Mouse (Mus musculus) hindbrain, embryonic 16.5 days (tissue): ENCODE measurements around the gene Vapa. TPM values are rescaled to one million over a fixed set of nuclear protein-coding genes. Genes with fewer than 3 reads are reported as not detected.

Source experiments
- ATAC-seq: fragments of 200-750 bp; cut with Nextera tagmentation; 2 replicates; pipeline ENCODE4 v1.8.0; 2017; ENCODE audit warnings: moderate TSS enrichment, moderate library complexity
- H3K27ac ChIP-seq: fragments of 300-500 bp; sonication (generic); 2 replicates; pipeline ENCODE4 v1.5.1; 2014; ENCODE audit warnings: low read depth, mild to moderate bottlenecking, control low read depth, low read length, moderate library complexity
- H3K27me3 ChIP-seq: fragments of 300-500 bp; sonication (generic); replicated peaks from 2 replicates; pipeline ENCODE4 v1.6.1; 2014; ENCODE audit warnings: low read length; ENCODE audit not compliant: control insufficient read depth, insufficient read depth
- H3K36me3 ChIP-seq: fragments of 300-500 bp; sonication (generic); 2 replicates; pipeline ENCODE4 v1.6.1; 2014; ENCODE audit warnings: mild to moderate bottlenecking, low read length, moderate library complexity, mixed read lengths; ENCODE audit not compliant: control insufficient read depth, insufficient read depth
- H3K4me1 ChIP-seq: fragments of 300-500 bp; sonication (generic); 2 replicates; pipeline ENCODE4 v1.6.1; 2014; ENCODE audit warnings: low read depth, low read length; ENCODE audit not compliant: control insufficient read depth, insufficient read depth
- H3K4me2 ChIP-seq: fragments of 300-500 bp; sonication (generic); 2 replicates; pipeline ENCODE4 v1.6.1; 2014; ENCODE audit warnings: mild to moderate bottlenecking, low read length, control low read depth, moderate library complexity
- H3K4me3 ChIP-seq: fragments of 300-500 bp; sonication (generic); 2 replicates; pipeline ENCODE4 v1.5.1; 2014; ENCODE audit warnings: mild to moderate bottlenecking, low read length, control low read depth, moderate library complexity
- H3K9ac ChIP-seq: fragments of 300-500 bp; sonication (generic); 2 replicates; pipeline ENCODE4 v1.6.1; 2014; ENCODE audit warnings: low read depth, mild to moderate bottlenecking, control low read depth, low read length, moderate library complexity
- H3K9me3 ChIP-seq: fragments of 300-500 bp; sonication (generic); 2 replicates; pipeline ENCODE4 v1.6.1; 2014; ENCODE audit warnings: mild to moderate bottlenecking, low read length, moderate library complexity; ENCODE audit not compliant: control insufficient read depth
- WGBS: fragments of 180-500 bp; shearing (Covaris S2); extraction: QIAGEN DNeasy Blood & Tissue Kit; methylation state at CpG from one replicate; pipeline ENCODE4 v1.1.7; 2014; 5-methylcytosine and 5-hydroxymethylcytosine counted together
- polyA plus RNA-seq: library from polyadenylated mRNA; unstranded; fragments of >200 nt; fragmentation: Nextera tagmentation; extraction: Ambion mirVana; gene quantifications from 2 replicates; pipeline ENCODE4 v1.2.1, GENCODE M21; 2015

Vapa gene
- polyA plus RNA-seq, 1 experiment from 2014 or later: 257 TPM

GRCm38 (mm10) chr17:65594687-65595086 is 18.7 kb downstream of the Vapa start:
- H3K4me3 ChIP-seq: no peak overlapping the region
- WGBS: 92% methylated on average over 8 of the region's 8 CpGs
- no peak for ATAC-seq
- no peaks in the 10 kb centered on the region for H3K9me3 ChIP-seq
- H3K27ac ChIP-seq: no peak overlapping the region
- H3K27me3 ChIP-seq: no peaks in the 10 kb centered on the region
- no peak overlapping the region for H3K9ac ChIP-seq
- H3K4me2 ChIP-seq: no peak overlapping the region
- H3K4me1 ChIP-seq: peaks cover 4% of the 10 kb centered on the region
- peaks cover 4% of the 10 kb centered on the region for H3K36me3 ChIP-seq

GRCm38 (mm10) chr17:65586892-65587291 is 26.5 kb downstream of the Vapa start:
- Histone ChIP-seq H3K27ac (no peak overlapping the region), H3K4me1 (no peaks in the 10 kb centered on the region), H3K9me3 (no peaks in the 10 kb centered on the region), H3K27me3 (no peaks in the 10 kb centered on the region), H3K4me3 (no peak overlapping the region), H3K9ac (no peak overlapping the region), H3K4me2 (no peak overlapping the region), H3K36me3 (peaks cover 4% of the 10 kb centered on the region)
- ATAC-seq: no peak
- WGBS: 78% methylated on average over 3 of the region's 3 CpGs

- WGBS: 89% methylated on average over 5 of the region's 5 CpGs
- Histone ChIP-seq H3K27me3 (no peaks in the 10 kb centered on the region), H3K4me1 (no peaks in the 10 kb centered on the region), H3K36me3 (peaks cover 7% of the 10 kb centered on the region), H3K4me2 (no peak overlapping the region), H3K9ac (no peak overlapping the region), H3K9me3 (no peaks in the 10 kb centered on the region), H3K4me3 (no peak overlapping the region), H3K27ac (no peak overlapping the region)
- no peak for ATAC-seq
Measured at GRCm38 (mm10) chr17:65581440-65581839, 31.9 kb downstream of the Vapa start.

GRCm38 (mm10) chr17:65579766-65580165 is 33.6 kb downstream of the Vapa start:
- Histone ChIP-seq H3K36me3 (peaks cover 7% of the 10 kb centered on the region), H3K27me3 (no peaks in the 10 kb centered on the region), H3K4me2 (no peak overlapping the region), H3K27ac (no peak overlapping the region), H3K4me3 (no peak overlapping the region), H3K9ac (no peak overlapping the region), H3K9me3 (no peaks in the 10 kb centered on the region), H3K4me1 (no peaks in the 10 kb centered on the region)
- no peak for ATAC-seq
- 92% methylated on average over 7 of the region's 7 CpGs for whole genome bisulfite sequencing

GRCm38 (mm10) chr17:65575339-65575738 is 38.0 kb downstream of the Vapa start:
- H3K9ac ChIP-seq: no peak overlapping the region
- no peak for ATAC-seq

GRCm38 (mm10) chr17:65574850-65575249 is 38.5 kb downstream of the Vapa start:
- 79% methylated on average over 8 of the region's 8 CpGs for WGBS
- ATAC-seq: 0 out of 2 replicates have a peak, but pooled peaks have one; percentile 28

More at GRCm38 (mm10) chr17:65575339-65575738, 38.0 kb downstream of the Vapa start:
- Histone ChIP-seq H3K4me2 (no peak overlapping the region), H3K36me3 (peaks cover 7% of the 10 kb centered on the region), H3K4me1 (no peaks in the 10 kb centered on the region), H3K27ac (no peak overlapping the region), H3K9me3 (no peaks in the 10 kb centered on the region), H3K4me3 (no peak overlapping the region), H3K27me3 (no peaks in the 10 kb centered on the region)
- WGBS: 100% methylated on average over 1 of the region's 1 CpGs

GRCm38 (mm10) chr17:65571866-65572265 is 41.5 kb downstream of the Vapa start:
- Histone ChIP-seq H3K4me2 (no peak overlapping the region), H3K9ac (no peak overlapping the region), H3K9me3 (no peaks in the 10 kb centered on the region), H3K36me3 (no peaks in the 10 kb centered on the region), H3K4me3 (no peak overlapping the region), H3K4me1 (no peaks in the 10 kb centered on the region), H3K27me3 (no peaks in the 10 kb centered on the region), H3K27ac (peak overlapping the region; percentile 4; the same call in 1 of the 2 replicates)
- 79% methylated on average over 9 of the region's 9 CpGs for WGBS
- 0 out of 2 replicates have a peak, but pooled peaks have one; percentile 9 for ATAC-seq

More at GRCm38 (mm10) chr17:65574850-65575249, 38.5 kb downstream of the Vapa start:
- Histone ChIP-seq H3K4me2 (no peak overlapping the region), H3K27me3 (no peaks in the 10 kb centered on the region), H3K36me3 (peaks cover 5% of the 10 kb centered on the region), H3K27ac (no peak overlapping the region), H3K9me3 (no peaks in the 10 kb centered on the region), H3K4me1 (no peaks in the 10 kb centered on the region), H3K4me3 (no peak overlapping the region), H3K9ac (no peak overlapping the region)

- Histone ChIP-seq H3K4me2 (no peak overlapping the region), H3K9me3 (no peaks in the 10 kb centered on the region), H3K27ac (no peak overlapping the region; the same call in 1 of the 2 replicates), H3K27me3 (no peaks in the 10 kb centered on the region), H3K36me3 (no peaks in the 10 kb centered on the region), H3K9ac (no peak overlapping the region), H3K4me1 (no peaks in the 10 kb centered on the region), H3K4me3 (no peak overlapping the region)
- ATAC-seq: 0 out of 2 replicates have a peak, but pooled peaks have one; percentile 10
- WGBS: 90% methylated on average over 8 of the region's 8 CpGs
Measured at GRCm38 (mm10) chr17:65571466-65571865, 41.9 kb downstream of the Vapa start.

GRCm38 (mm10) chr17:65564189-65564588 is 49.2 kb downstream of the Vapa start:
- H3K9me3 ChIP-seq: no peaks in the 10 kb centered on the region
- H3K27ac ChIP-seq: no peak overlapping the region
- 75% methylated on average over 5 of the region's 5 CpGs for WGBS
- no peak overlapping the region for H3K4me3 ChIP-seq
- H3K4me2 ChIP-seq: no peak overlapping the region
- no peaks in the 10 kb centered on the region for H3K4me1 ChIP-seq
- H3K27me3 ChIP-seq: no peaks in the 10 kb centered on the region
- ATAC-seq: no peak
- no peaks in the 10 kb centered on the region for H3K36me3 ChIP-seq
- H3K9ac ChIP-seq: no peak overlapping the region

GRCm38 (mm10) chr17:65563345-65563744 is 50.0 kb downstream of the Vapa start:
- H3K4me3 ChIP-seq: no peak overlapping the region
- no peak overlapping the region for H3K9ac ChIP-seq
- no peaks in the 10 kb centered on the region for H3K9me3 ChIP-seq
- WGBS: 59% methylated on average over 6 of the region's 6 CpGs
- ATAC-seq: no peak
- H3K4me2 ChIP-seq: no peak overlapping the region
- no peak overlapping the region for H3K27ac ChIP-seq
- H3K27me3 ChIP-seq: no peaks in the 10 kb centered on the region
- H3K36me3 ChIP-seq: no peaks in the 10 kb centered on the region
- no peaks in the 10 kb centered on the region for H3K4me1 ChIP-seq
